Mouse (Mus musculus) testis, adult 2 months (tissue): ENCODE data around the gene Pla2g4d. TPM values are rescaled to one million over a fixed set of nuclear protein-coding genes. Genes with fewer than 3 reads are reported as not detected.

Experiments used
- H3K27ac ChIP-seq: fragments of 200-500 bp; 2 replicates; pipeline ENCODE4 v1.5.1; 2012; ENCODE audit warnings: low read depth, low read length; ENCODE audit not compliant: control insufficient read depth, insufficient read depth
- H3K27me3 ChIP-seq: fragments of 200-500 bp; 2 replicates; pipeline ENCODE4 v1.6.1; 2012; ENCODE audit warnings: mild to moderate bottlenecking, low read length, moderate library complexity; ENCODE audit not compliant: control insufficient read depth, insufficient read depth
- H3K36me3 ChIP-seq: fragments of 200-500 bp; 2 replicates; pipeline ENCODE4 v1.6.1; 2012; ENCODE audit warnings: mild to moderate bottlenecking, low read length; ENCODE audit not compliant: control insufficient read depth, insufficient read depth
- H3K4me1 ChIP-seq: fragments of 200-500 bp; 2 replicates; pipeline ENCODE4 v1.6.1; 2012; ENCODE audit warnings: low read length; ENCODE audit not compliant: control insufficient read depth, insufficient read depth
- H3K4me3 ChIP-seq: fragments of 200-500 bp; 2 replicates; pipeline ENCODE4 v1.5.1; 2012; ENCODE audit warnings: low read depth, mild to moderate bottlenecking, low read length, moderate library complexity, mixed read lengths; ENCODE audit not compliant: control insufficient read depth
- CTCF ChIP-seq: fragments of 200-500 bp; IDR thresholded peaks from 2 replicates; pipeline ENCODE4 v1.5.1; 2012; ENCODE audit warnings: low read depth, mild to moderate bottlenecking, inconsistent platforms, low read length, moderate library complexity; ENCODE audit not compliant: control insufficient read depth, insufficient read depth, insufficient replicate concordance
- POLR2A ChIP-seq: fragments of 200-500 bp; IDR thresholded peaks from 2 replicates; pipeline ENCODE4 v1.6.1; 2012; ENCODE audit warnings: low read depth, mild to moderate bottlenecking, inconsistent platforms, low read length, moderate library complexity; ENCODE audit not compliant: control insufficient read depth
- polyA plus RNA-seq: library from polyadenylated mRNA; depleted of rRNA; stranded (reverse); fragments of >200 nt; gene quantifications from 2 replicates; pipeline ENCODE4 v1.2.3, GENCODE M21; 2012; rRNA removed

Pla2g4d gene
- polyA plus RNA-seq = 5.8 and 6.2 TPM in 2 replicates

DNA sequence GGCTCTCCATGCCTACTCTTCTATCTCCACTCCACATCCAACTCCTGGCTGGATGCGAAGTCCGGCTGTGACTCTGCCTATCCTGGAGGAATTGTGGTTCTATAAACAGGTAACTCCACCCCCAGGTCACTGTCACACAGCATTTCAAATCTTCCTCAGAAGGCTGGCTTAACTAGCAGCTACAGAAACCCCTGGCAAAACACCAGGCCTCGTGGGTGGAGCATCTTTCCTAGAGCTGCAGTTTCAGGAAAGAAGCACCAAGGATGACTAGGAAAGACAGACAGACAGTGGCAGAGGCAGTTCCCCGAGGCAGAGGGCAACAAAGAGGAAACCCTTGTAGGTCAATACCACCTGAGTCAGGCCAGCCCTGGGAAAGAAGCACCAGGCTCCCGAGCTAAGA lies at the start of gene Pla2g4d:
Gene Pla2g4d, minus strand, starts transcription at position 203 of the 400 bp plus-strand sequence.
- Histone ChIP-seq H3K4me1 (no peaks in the 10 kb centered on the region), H3K36me3 (no peaks in the 10 kb centered on the region), H3K27me3 (no peaks in the 10 kb centered on the region), H3K27ac (no peak within 1 kb of the TSS), H3K4me3 (no peak within 1 kb of the TSS)
- TF ChIP-seq CTCF = no peak
- TF ChIP-seq POLR2A = no peak

DNA sequence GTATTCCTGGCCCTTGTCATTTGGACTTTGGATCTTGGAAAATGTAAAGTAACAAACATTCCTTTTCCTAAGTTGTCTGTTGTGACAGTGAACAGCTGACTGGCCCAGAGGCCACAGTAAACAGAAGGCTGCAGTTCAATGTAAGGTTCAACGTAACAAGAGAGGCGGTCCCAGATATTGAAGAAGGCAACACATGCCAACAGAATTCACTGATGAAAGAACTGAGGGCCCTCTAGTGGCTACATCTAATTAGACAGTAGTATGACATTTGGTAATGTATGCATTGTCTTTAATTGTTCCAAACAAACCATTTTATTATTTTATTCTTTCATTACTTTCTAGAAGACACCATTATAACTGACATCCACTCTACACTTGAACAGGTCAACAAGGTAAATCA lies 48.9 kb upstream of the Pla2g4d start:
- TF ChIP-seq CTCF (no peak), POLR2A (no peak)
- Histone ChIP-seq H3K4me3 (no peak overlapping the region), H3K27ac (no peak overlapping the region), H3K27me3 (no peaks in the 10 kb centered on the region), H3K4me1 (no peaks in the 10 kb centered on the region), H3K36me3 (peaks cover 3% of the 10 kb centered on the region; the same call in 1 of the 2 replicates)

DNA sequence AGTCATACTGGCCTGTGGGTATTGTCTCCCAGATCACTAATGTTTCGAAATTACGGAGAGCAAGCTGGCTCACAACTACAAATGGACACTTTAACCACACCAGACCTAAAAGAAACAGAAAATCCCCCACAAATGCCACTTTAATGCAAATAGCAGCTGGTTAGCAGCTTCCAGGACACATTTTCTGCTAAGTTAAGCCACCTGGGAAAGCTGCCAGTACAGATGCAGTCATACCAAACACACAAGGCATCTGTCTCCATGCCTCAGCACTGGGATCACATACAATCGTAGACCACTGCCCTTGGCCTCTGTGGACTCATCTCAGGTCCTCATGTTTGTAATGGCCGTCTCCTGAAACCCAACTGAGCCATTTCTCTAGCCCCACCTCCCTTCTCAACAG lies 42.6 kb upstream of the Pla2g4d start:
- no peaks in the 10 kb centered on the region for H3K36me3 ChIP-seq
- H3K4me1 ChIP-seq = no peaks in the 10 kb centered on the region
- no peak overlapping the region for H3K27ac ChIP-seq
- no peak for TF ChIP-seq POLR2A
- TF ChIP-seq CTCF = no peak
- no peaks in the 10 kb centered on the region for H3K27me3 ChIP-seq
- no peak overlapping the region for H3K4me3 ChIP-seq

DNA sequence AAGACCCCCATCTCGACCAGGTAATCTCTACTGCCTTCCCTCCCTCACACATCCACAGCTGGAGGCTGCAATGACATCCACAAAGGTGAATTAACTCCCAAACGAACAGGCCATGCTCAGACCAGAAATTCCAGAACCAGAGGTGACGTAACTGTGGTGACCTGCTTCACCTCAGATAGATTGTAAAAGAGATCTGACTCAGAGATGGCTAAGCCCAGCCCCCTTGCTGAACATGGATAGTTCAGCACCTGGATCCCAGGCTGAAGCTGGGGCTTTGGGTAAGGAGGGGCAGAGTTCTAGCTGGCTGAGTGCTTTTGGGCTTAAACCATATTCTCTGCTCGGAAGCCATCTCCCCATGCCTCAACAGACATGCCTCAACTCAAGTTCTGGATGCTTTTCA lies 26.1 kb upstream of the Pla2g4d start:
- Histone ChIP-seq H3K27ac (no peak overlapping the region), H3K4me1 (no peaks in the 10 kb centered on the region), H3K27me3 (no peaks in the 10 kb centered on the region), H3K36me3 (no peaks in the 10 kb centered on the region), H3K4me3 (no peak overlapping the region)
- TF ChIP-seq CTCF = no peak
- TF ChIP-seq POLR2A = no peak

DNA sequence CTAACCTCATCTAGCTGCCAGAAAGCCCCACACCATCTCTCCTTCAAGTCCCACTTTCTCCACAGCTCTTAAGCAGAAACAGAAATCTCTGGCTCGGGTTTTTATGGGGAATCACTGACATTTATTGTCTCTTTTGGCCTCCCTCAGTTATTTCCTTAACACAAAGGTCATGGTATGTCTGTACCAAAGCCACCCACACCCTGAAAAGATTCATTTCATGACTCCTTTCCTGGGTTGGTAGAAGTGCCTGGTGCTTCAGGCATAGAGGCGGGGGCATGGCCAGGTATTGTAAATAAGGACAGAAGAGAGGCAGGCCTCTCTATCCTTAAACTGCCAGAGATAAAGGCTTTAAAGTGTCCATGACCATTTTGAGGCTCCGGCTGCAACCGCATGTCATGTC lies 25.5 kb upstream of the Pla2g4d start:
- Histone ChIP-seq H3K4me3 (no peak overlapping the region), H3K4me1 (no peaks in the 10 kb centered on the region), H3K36me3 (no peaks in the 10 kb centered on the region), H3K27me3 (no peaks in the 10 kb centered on the region), H3K27ac (no peak overlapping the region)
- no peak for TF ChIP-seq POLR2A
- no peak for TF ChIP-seq CTCF

DNA sequence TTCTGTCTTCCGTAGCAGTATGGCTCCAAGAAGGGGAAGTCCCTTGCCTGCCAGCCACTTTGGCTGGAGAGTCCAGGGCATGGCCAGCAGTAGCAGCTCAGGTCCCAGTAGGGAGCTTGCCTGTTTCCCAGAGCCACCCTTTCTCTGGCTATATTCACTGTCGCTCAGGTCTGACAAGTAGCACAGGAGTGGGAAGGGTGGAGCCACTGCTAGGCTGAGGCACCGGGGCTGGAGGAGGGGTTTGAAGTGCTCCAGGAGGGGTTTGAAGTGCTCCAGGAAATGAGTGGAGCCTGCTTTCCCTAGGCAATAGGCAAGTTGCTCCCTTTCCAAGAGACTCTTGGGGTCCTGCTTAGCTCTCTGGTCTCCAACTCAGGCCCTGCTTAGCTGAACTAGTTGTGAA lies 25.0 kb upstream of the Pla2g4d start, which contains the start of gene Pla2g4f:
Gene Pla2g4f, minus strand, starts transcription at position 190 of the 400 bp plus-strand sequence.
- Histone ChIP-seq H3K27ac (no peak within 1 kb of the TSS), H3K4me1 (peaks cover 2% of the 10 kb centered on the region; the same call in 1 of the 2 replicates), H3K4me3 (no peak within 1 kb of the TSS), H3K27me3 (no peaks in the 10 kb centered on the region), H3K36me3 (no peaks in the 10 kb centered on the region)
- TF ChIP-seq CTCF (no peak), POLR2A (no peak)

DNA sequence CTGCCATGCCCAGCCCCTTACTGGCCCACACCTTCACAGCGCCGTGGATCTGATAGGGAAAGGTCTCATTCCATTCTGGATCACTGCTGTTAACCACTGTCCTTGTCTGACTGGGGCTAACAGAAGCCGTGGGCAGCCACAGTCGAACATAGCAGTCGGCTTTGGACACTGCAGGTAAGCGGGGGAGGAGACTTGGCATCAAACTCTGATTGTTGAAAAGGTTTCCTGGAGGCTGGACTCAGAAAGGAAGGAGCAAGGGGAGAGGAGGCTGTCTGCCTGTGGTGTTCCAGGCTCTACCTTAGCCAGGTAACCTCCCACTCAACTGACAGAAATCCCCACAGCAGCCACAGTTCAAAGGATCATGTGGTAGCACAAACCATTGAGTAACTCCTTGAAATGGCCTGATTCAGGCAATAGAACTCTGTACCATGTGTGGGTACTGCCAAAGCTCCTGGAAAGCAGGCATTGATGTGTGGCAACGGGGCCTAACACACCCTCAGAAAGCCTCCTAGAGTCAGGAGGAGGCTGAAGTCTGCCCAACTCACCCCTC lies 23.4 kb upstream of the Pla2g4d start:
- Histone ChIP-seq H3K36me3 (no peaks in the 10 kb centered on the region), H3K4me1 (peaks cover 2% of the 10 kb centered on the region; the same call in 1 of the 2 replicates), H3K27me3 (no peaks in the 10 kb centered on the region), H3K27ac (no peak overlapping the region), H3K4me3 (no peak overlapping the region)
- TF ChIP-seq CTCF = no peak
- no peak for TF ChIP-seq POLR2A
